Mouse (Mus musculus) lung, adult 2 months (tissue): Measurements from ENCODE around the gene Ednrb. TPM values are rescaled to one million over a fixed set of nuclear protein-coding genes. Genes with fewer than 3 reads are reported as not detected.
"Not testable (repeated sequence)": the region's sequence is repeated elsewhere in the genome, so short reads cannot be mapped to it uniquely, and the experiment has no call there.

Experiments used
- DNase-seq: peaks from one replicate; pipeline ENCODE4 v3.0.0; 2022
- H3K4me1 ChIP-seq: fragments of 200-500 bp; 2 replicates; pipeline ENCODE4 v1.6.1; 2011; ENCODE audit warnings: low read length; ENCODE audit not compliant: control insufficient read depth, insufficient read depth
- H3K4me3 ChIP-seq: fragments of 200-500 bp; replicated peaks from 2 replicates; pipeline ENCODE3; 2011; ENCODE audit warnings: low read depth, mild to moderate bottlenecking, control low read depth, low read length; ENCODE audit errors: extremely low read depth
- CTCF ChIP-seq: fragments of 200-500 bp; IDR thresholded peaks from 2 replicates; pipeline ENCODE4 v1.5.1; 2011; ENCODE audit warnings: mild to moderate bottlenecking, low read length, control low read depth; ENCODE audit not compliant: insufficient read depth
- POLR2A ChIP-seq: fragments of 200-500 bp; IDR thresholded peaks from 2 replicates; pipeline ENCODE4 v1.6.1; 2011; ENCODE audit warnings: low read depth, mild to moderate bottlenecking, control low read depth, low read length, borderline replicate concordance; ENCODE audit errors: extremely low read depth
- WGBS: fragments of 180-500 bp; shearing (Covaris S2); methylation state at CpG from one replicate; pipeline ENCODE4 v1.1.7; 2018; 5-methylcytosine and 5-hydroxymethylcytosine counted together
- polyA plus RNA-seq: library from polyadenylated mRNA; depleted of rRNA; stranded (reverse); fragments of >200 nt; gene quantifications from 2 replicates; pipeline ENCODE4 v1.2.3, GENCODE M21; 2012

The Ednrb gene
- polyA plus RNA-seq, 1 experiment = 36.2 TPM

DNA sequence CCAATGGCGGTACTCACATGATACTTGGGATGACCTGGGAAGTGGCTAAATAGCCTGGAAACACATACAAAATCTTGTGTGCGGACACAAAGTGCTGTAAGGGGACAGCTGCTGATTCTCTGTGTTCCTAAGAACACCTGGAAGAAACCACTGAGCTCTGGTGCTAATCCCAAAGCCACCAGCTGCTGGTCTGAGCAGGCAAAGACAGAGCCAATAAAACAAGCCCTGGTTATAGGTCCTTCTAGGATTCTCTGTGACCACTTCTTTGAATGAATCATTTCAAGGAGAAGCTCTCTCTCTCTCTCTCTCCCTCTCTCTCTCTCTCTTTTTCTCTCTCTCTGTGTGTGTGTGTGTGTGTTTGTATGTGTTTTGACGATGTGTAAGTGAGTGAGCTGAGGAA, 47.1 kb downstream of the Ednrb start:
- 69% methylated on average over 3 of the region's 3 CpGs for WGBS
- H3K4me3 ChIP-seq = no peak overlapping the region
- no peak for DNase-seq
- TF ChIP-seq CTCF (no peak), POLR2A (no peak)
- no peaks in the 10 kb centered on the region for H3K4me1 ChIP-seq

DNA sequence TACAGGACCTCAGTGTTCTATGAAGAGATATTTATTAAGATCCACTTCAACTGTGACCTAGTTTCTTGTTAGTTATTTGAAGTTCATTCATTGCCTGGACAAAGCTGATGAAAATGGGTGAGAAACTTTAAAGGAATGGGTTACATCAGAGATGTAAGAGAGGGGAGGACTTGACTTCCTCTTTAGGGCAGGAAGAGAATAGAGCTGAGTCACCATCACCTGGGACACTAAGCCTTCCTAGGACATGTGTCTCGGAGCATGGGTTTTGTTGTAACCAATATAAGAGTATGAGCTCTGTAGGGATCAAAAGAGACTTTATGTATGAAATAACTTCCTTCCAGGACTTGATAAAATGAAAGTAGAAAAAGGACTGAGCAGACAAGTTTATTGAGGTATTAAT, 48.6 kb downstream of the Ednrb start:
- no peak overlapping the region for H3K4me3 ChIP-seq
- TF ChIP-seq CTCF (no peak), POLR2A (no peak)
- WGBS = 75% methylated on average over 1 of the region's 1 CpGs
- H3K4me1 ChIP-seq = no peaks in the 10 kb centered on the region
- DNase-seq = no peak

DNA sequence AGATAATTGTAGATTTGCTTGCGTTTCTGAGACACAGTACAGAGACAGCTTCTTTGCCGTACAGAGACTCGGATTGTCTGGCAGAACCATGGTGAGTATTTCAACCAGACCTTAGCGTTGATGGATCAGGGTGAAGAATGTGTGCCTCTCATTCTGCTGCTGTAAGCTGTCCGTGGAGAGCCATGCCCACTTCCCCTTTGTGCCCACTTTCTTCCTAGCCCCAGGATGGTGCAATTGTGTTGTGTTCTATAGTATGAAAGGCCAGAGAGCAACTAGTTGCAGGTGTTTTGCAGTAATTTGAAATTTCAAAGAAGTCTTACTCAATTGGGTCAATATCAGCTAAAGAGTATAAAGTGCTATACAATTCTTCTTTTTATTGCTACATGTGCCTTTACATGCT, 50.8 kb downstream of the Ednrb start:
- WGBS = 78% methylated on average over 5 of the region's 5 CpGs
- TF ChIP-seq CTCF (no peak), POLR2A (no peak)
- H3K4me3 ChIP-seq = no peak overlapping the region
- DNase-seq = no peak
- no peaks in the 10 kb centered on the region for H3K4me1 ChIP-seq

DNA sequence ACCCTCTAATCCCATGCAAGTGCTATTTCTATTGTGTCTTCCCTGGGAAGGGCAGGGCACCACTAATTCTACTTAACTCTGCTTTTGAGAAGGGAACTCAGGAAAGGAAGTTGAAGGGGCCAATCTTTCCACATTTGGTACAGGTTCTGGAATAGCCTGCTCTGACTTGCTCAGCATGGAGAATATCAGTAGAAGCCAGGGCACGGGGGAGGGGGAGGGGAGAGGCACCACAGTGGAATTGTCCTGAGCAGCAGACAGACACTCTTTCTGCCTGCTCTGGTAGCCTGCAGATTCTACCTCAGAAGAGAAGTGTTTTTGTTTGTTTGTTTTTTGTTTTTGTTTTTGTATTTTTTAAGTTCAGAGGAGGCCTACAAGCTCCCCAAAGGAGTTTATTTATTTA, 51.5 kb downstream of the Ednrb start:
- TF ChIP-seq CTCF = no peak
- TF ChIP-seq POLR2A = no peak
- DNase-seq = no peak
- H3K4me1 ChIP-seq = no peaks in the 10 kb centered on the region
- 33% methylated on average over 1 of the region's 1 CpGs for WGBS
- no peak overlapping the region for H3K4me3 ChIP-seq

DNA sequence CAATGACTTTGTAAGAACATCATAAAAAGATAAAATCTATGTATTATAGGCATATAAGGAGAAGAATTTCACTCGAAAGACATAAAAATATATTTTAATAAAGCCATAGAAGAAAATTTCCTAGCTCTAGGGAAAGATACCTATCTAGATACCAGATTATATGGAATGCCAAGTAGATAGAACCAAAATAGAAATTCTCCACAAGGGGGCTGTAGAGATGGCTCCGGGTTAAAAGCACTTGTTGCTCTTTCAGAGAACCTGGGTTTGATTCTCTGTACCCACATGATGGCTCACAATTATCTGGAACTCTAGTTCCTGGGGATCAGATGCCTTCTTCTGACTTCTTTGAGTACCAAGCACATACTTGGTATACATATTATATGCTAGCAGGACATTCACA, 56.7 kb downstream of the Ednrb start:
- Histone ChIP-seq H3K4me1 (0 out of 2 replicates have a peak, but pooled peaks cover 2% of the 10 kb centered on the region), H3K4me3 (no peak overlapping the region)
- 86% methylated on average over 2 of the region's 2 CpGs for WGBS
- TF ChIP-seq POLR2A (no peak), CTCF (no peak)
- DNase-seq = no peak

DNA sequence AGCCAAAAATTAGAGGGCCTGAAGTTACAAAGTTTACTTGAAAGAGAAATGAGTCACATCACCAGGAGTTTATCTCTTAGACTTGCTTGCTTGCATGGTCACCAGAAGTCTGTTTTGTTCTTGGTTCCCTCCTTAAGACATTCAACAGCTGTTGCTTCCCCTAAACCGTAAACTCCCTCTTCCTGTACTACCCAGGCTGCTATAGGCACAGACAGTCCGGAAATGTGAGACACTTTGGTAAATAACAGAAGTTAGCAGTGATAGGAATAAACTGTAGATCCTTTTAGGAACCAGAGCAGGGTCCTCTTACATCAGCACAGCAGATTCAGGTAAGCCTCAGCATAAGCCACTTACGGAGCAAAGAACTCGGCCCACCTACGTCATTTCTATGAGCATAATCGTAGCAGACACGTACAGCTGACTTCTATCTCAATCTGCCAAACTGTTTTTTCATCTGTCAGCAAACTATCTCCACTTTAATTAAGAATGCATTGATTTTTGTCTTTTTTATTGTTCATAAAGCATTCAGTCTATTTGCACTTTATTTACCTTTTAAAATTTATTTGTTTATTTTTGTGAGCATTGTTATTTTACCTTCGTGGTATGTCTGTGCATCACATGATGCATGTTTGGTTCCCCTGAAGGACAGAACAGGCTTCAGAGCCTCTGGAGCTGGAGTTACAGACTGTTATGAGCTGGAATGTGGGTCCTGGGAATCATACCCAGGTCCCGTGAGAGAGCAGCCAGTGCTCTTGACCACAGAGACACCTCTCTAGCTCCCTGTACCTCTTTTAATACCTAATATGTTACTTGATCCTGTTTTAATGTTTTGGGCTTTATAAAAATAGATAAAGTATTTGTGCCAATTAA, 58.9 kb downstream of the Ednrb start:
- Histone ChIP-seq H3K4me1 (0 out of 2 replicates have a peak, but pooled peaks cover 2% of the 10 kb centered on the region), H3K4me3 (no peak overlapping the region)
- 29% methylated on average over 9 of the region's 9 CpGs for WGBS
- DNase-seq = no peak
- no peak for TF ChIP-seq CTCF

DNA sequence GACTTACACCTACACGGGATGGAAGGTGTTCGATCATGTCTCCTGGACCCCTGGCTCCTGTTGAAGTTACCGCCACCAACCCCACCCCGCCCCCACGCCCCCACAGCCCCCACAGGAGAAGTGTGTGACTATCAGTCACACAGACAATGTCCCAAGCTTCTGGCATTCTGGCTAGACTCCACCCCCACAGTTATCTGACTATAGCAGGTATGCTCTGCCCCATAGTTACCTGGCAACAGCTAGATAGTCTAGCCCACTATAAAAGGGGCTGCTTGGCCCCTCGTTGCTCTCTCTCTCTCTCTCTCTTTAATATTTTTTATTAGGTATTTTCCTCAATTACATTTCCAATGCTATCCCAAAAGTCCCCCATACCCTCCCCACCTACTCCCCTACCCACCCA, 63.9 kb downstream of the Ednrb start:
- WGBS = 93% methylated on average over 6 of the region's 6 CpGs
- DNase-seq, H3K4me3 ChIP-seq, H3K4me1 ChIP-seq: not testable (repeated sequence)

DNA sequence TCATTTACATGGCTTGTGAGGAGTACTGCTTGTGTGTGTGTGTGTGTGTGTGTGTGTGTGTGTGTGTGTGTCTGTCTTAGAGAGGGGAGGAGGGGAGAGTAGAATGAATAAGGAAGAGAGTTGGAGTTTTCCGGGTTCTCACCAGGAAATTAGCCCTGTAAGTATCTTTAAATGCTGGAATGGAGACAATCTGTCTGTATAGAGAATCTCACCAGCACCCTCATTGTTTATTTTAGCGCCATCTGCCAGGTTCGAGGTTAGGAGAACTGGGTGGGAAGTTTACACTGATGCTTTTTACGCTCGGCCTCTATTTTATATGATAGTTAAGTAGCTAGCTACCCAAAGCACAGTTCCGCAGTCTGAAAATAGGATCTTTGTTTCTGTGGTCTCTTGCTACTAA, 64.9 kb downstream of the Ednrb start:
- Histone ChIP-seq H3K4me1 (no peaks in the 10 kb centered on the region), H3K4me3 (no peak overlapping the region)
- 71% methylated on average over 6 of the region's 6 CpGs for WGBS
- no peak for DNase-seq
- no peak for TF ChIP-seq CTCF
- TF ChIP-seq POLR2A = no peak

DNA sequence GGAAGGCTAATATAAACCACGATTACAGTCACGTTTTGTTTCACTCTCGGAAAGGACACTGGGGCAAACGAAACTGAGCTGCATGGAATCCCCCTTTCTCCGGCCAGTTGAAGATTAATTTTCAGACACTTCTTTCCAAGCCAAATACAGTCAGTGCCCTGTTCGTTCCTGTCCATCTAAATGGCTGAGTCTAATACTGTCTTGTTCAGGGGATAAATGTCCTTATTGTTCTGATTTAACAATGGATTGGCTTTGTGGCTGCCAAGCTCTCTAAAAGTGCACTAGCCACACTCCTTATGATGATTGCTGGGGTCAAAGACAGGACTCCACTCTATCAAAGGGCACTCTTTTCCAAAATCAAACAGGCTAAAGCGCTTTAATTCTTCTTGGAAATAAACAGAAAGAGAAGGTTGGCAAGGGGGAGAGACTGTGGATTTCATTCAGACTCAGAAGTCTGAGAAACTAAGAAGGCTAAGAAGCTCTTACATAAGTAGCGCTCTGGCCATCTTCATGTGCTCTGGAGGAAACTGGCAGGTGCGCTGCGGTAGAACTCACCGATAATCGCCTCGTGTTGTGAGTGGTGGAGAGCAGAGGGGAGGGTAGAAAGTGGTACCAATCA, 65.6 kb downstream of the Ednrb start:
- TF ChIP-seq POLR2A = no peak
- TF ChIP-seq CTCF = no peak
- WGBS = 33% methylated on average over 13 of the region's 13 CpGs
- no peak for DNase-seq

DNA sequence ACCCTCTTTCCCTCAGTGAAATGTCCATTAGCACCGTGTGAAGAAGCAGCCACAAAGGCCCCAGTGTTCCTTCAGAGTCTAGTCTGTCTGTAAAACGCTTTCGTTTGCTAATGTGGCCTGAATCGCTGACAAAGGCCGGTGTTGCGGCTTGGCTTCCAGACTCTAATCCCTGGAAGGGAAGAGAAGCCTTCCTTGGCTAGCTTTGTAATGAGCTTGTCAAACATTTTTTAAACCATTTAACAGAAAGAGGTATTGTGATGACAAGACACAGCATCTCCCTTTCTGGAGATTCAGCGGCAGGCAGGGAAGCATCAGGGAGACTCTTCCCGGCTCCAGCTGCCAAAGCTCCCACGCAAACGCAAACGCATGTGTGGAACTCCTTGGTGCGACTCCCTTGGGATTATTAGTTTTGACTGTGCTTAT, 66.2 kb downstream of the Ednrb start:
- TF ChIP-seq POLR2A = no peak
- no peak for TF ChIP-seq CTCF
- no peak for DNase-seq
- Histone ChIP-seq H3K4me1 (no peaks in the 10 kb centered on the region), H3K4me3 (peak overlapping the region; percentile 12)
- WGBS = 19% methylated on average over 12 of the region's 12 CpGs

More for the DNA sequence above, 65.6 kb downstream of the Ednrb start:
- peak overlapping the region; percentile 26 for H3K4me3 ChIP-seq
- no peaks in the 10 kb centered on the region for H3K4me1 ChIP-seq

DNA sequence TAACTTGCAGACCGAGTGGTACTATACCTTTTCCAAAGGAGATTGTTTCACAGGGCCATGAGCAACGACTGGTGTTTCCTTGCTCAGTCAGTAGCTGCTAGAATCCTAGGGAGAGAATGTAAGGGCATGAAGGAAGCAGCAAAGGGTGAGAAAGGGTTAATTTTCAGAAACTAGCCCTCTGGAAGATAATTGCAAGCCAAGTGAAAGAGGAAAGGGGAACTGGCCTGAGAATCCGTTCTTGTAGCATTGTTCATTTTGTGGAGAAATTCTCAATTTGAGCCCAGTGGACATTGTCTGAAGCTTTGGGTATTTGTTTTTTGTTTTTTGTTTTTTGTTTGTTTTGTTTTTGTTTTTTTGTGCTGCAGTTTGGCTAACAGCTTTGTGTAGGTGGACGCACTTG, 66.8 kb downstream of the Ednrb start:
- TF ChIP-seq POLR2A (no peak), CTCF (no peak)
- Histone ChIP-seq H3K4me1 (no peaks in the 10 kb centered on the region), H3K4me3 (no peak overlapping the region)
- DNase-seq = no peak
- WGBS = 78% methylated on average over 4 of the region's 4 CpGs
